Mouse (Mus musculus): ENCODE results near the gene Mpv17l2. TPM values are rescaled to one million over a fixed set of nuclear protein-coding genes. Genes with fewer than 3 reads are reported as not detected.

Mpv17l2 gene
- polyA plus RNA-seq, 1 experiment from 2014 or later = 88.8 TPM

- DNase-seq (ENCODE audit: low spot score) (peak; percentile 95), ATAC-seq (peak; percentile 96)
- Histone ChIP-seq H3K9me3 (ENCODE audit: low read length) (no peaks in the 10 kb centered on the region), H3K27ac (ENCODE audit: low read length) (0 out of 2 replicates have a peak within 1 kb of the TSS, but pooled peaks have one; percentile 3), H3K36me3 (ENCODE audit: insufficient read depth, low read length) (no peaks in the 10 kb centered on the region), H3K9ac (replicated peaks; ENCODE audit: low read depth) (peak within 1 kb of the TSS; percentile 38; the same call in 1 of the 2 replicates), H3K4me3 (ENCODE audit: low read depth, low read length) (peak within 1 kb of the TSS; percentile 47), H3K4me2 (replicated peaks; ENCODE audit: low read depth, low read length) (peak within 1 kb of the TSS; percentile 85), H3K27me3 (replicated peaks; ENCODE audit: insufficient read depth, low read length) (peaks cover 11% of the 10 kb centered on the region; the same call in 1 of the 2 replicates), H3K4me1 (ENCODE audit: insufficient read depth, low read depth, low read length) (peaks cover 3% of the 10 kb centered on the region; the same call in 1 of the 2 replicates)
- under 1% methylated on average over 45 of the region's 45 CpGs for WGBS
- TF ChIP-seq EP300 (IDR thresholded peaks at IDR 0.05) = no peak
Measured at GRCm38 (mm10) chr8:70804481-70805206, 43.9 kb upstream of the Mpv17l2 start, which contains the start of gene Mast3. TSS of gene Mast3 (minus strand) at chr8:70805054.

GRCm38 (mm10) chr8:70803761-70804480 lies 43.2 kb upstream of the Mpv17l2 start:
- 2% methylated on average over 42 of the region's 47 CpGs for WGBS
- Histone ChIP-seq H3K27ac (ENCODE audit: low read length) (0 out of 2 replicates have a peak overlapping the region, but pooled peaks have one; percentile 3), H3K9ac (replicated peaks; ENCODE audit: low read depth) (peak overlapping the region; percentile 38; the same call in 1 of the 2 replicates), H3K9me3 (ENCODE audit: low read length) (no peaks in the 10 kb centered on the region), H3K27me3 (replicated peaks; ENCODE audit: insufficient read depth, low read length) (peaks cover 16% of the 10 kb centered on the region; the same call in 1 of the 2 replicates), H3K4me1 (ENCODE audit: insufficient read depth, low read depth, low read length) (peaks cover 3% of the 10 kb centered on the region; the same call in 1 of the 2 replicates), H3K4me2 (replicated peaks; ENCODE audit: low read depth, low read length) (peak overlapping the region; percentile 85), H3K4me3 (ENCODE audit: low read depth, low read length) (peak overlapping the region; percentile 47), H3K36me3 (ENCODE audit: insufficient read depth, low read length) (no peaks in the 10 kb centered on the region)
- DNase-seq (ENCODE audit: low spot score) (peak; percentile 64), ATAC-seq (peak; percentile 39)
- TF ChIP-seq CTCF (IDR thresholded peaks at IDR 0.05) = no peak
- no peak for TF ChIP-seq EP300 (IDR thresholded peaks at IDR 0.05)

- H3K27me3 ChIP-seq (replicated peaks; ENCODE audit: insufficient read depth, low read length) = peaks cover 16% of the 10 kb centered on the region; the same call in 1 of the 2 replicates
- H3K9me3 ChIP-seq (ENCODE audit: low read length) = no peaks in the 10 kb centered on the region
- DNase-seq (ENCODE audit: low spot score) (no peak), ATAC-seq (no peak)
- no peak overlapping the region for H3K9ac ChIP-seq (replicated peaks; ENCODE audit: low read depth)
- no peak overlapping the region for H3K4me3 ChIP-seq (ENCODE audit: low read depth, low read length)
- WGBS = 53% methylated on average over 11 of the region's 11 CpGs
- H3K36me3 ChIP-seq (ENCODE audit: insufficient read depth, low read length) = no peaks in the 10 kb centered on the region
- TF ChIP-seq CTCF (IDR thresholded peaks at IDR 0.05) (no peak), EP300 (IDR thresholded peaks at IDR 0.05) (no peak)
- peak overlapping the region; percentile 85; the same call in 1 of the 2 replicates for H3K4me2 ChIP-seq (replicated peaks; ENCODE audit: low read depth, low read length)
- H3K27ac ChIP-seq (ENCODE audit: low read length) = no peak overlapping the region
- H3K4me1 ChIP-seq (ENCODE audit: insufficient read depth, low read depth, low read length) = peaks cover 4% of the 10 kb centered on the region; the same call in 1 of the 2 replicates
Measured at GRCm38 (mm10) chr8:70802786-70803510, 42.2 kb upstream of the Mpv17l2 start.

GRCm38 (mm10) chr8:70801830-70802229 lies 41.1 kb upstream of the Mpv17l2 start:
- Histone ChIP-seq H3K9me3 (ENCODE audit: low read length) (no peaks in the 10 kb centered on the region), H3K9ac (replicated peaks; ENCODE audit: low read depth) (no peak overlapping the region), H3K36me3 (ENCODE audit: insufficient read depth, low read length) (no peaks in the 10 kb centered on the region), H3K27ac (ENCODE audit: low read length) (no peak overlapping the region), H3K27me3 (replicated peaks; ENCODE audit: insufficient read depth, low read length) (peaks cover 16% of the 10 kb centered on the region; the same call in 1 of the 2 replicates), H3K4me1 (ENCODE audit: insufficient read depth, low read depth, low read length) (peaks cover 7% of the 10 kb centered on the region; the same call in 1 of the 2 replicates), H3K4me3 (ENCODE audit: low read depth, low read length) (no peak overlapping the region), H3K4me2 (replicated peaks; ENCODE audit: low read depth, low read length) (no peak overlapping the region)
- 73% methylated on average over 1 of the region's 1 CpGs for WGBS
- DNase-seq (ENCODE audit: low spot score) (no peak), ATAC-seq (no peak)
- TF ChIP-seq EP300 (IDR thresholded peaks at IDR 0.05) (no peak), CTCF (IDR thresholded peaks at IDR 0.05) (no peak)

- ATAC-seq (no peak), DNase-seq (ENCODE audit: low spot score) (no peak)
- Histone ChIP-seq H3K27ac (ENCODE audit: low read length) (no peak overlapping the region), H3K27me3 (replicated peaks; ENCODE audit: insufficient read depth, low read length) (peaks cover 16% of the 10 kb centered on the region; the same call in 1 of the 2 replicates), H3K9ac (replicated peaks; ENCODE audit: low read depth) (no peak overlapping the region), H3K4me3 (ENCODE audit: low read depth, low read length) (no peak overlapping the region), H3K4me1 (ENCODE audit: insufficient read depth, low read depth, low read length) (peaks cover 12% of the 10 kb centered on the region; the same call in 1 of the 2 replicates), H3K9me3 (ENCODE audit: low read length) (no peaks in the 10 kb centered on the region), H3K36me3 (ENCODE audit: insufficient read depth, low read length) (no peaks in the 10 kb centered on the region), H3K4me2 (replicated peaks; ENCODE audit: low read depth, low read length) (no peak overlapping the region)
- 24% methylated on average over 10 of the region's 15 CpGs for WGBS
- no peak for TF ChIP-seq EP300 (IDR thresholded peaks at IDR 0.05)
- no peak for TF ChIP-seq CTCF (IDR thresholded peaks at IDR 0.05)
Measured at GRCm38 (mm10) chr8:70801156-70801555, 40.4 kb upstream of the Mpv17l2 start.
